Comparison of ENCODE assay signal across 8 mouse cellular contexts in the genomic region with DNA sequence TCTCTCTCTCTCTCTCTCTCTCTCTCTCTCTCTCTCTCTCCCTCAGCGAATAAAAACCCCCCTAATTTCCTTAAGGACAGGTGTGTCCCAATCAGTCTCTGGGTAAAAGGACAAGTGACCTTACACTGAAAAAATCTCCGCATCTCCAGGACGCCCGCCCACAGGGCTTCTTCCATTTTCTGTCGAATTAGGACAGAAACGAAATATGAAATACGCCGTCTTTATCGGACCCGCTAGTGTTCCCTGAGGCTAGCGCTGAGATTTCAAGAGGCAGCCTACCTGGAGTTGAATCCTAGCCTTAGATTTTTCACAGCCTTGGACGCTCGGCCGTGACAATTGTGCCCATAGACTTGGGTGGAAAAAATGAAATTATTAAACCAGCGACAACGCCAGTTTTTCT. TPM values are rescaled to one million over a fixed set of nuclear protein-coding genes. Genes with fewer than 3 reads are reported as not detected.
DNase-seq lines count a peak whose midpoint lies in the region; ATAC-seq lines count a peak whose summit lies in the region.

No protein-coding gene starts in this region.

- no peaks in the 10 kb centered on the region for H3K36me3 ChIP-seq in midbrain, embryonic 14.5 days (ENCODE audit: control insufficient read depth, insufficient read depth, low read length)

- H3K27ac ChIP-seq in midbrain, embryonic 14.5 days (replicated peaks; ENCODE audit: low read depth, low read length), result no peak overlapping the region

- H3K27me3 ChIP-seq in midbrain, embryonic 14.5 days (ENCODE audit: control insufficient read depth, insufficient read depth, low read length), result peaks cover 45% of the 10 kb centered on the region

- H3K9ac ChIP-seq in midbrain, embryonic 14.5 days (replicated peaks; ENCODE audit: low read length), result no peak overlapping the region

- H3K9me3 ChIP-seq in midbrain, embryonic 14.5 days (ENCODE audit: control insufficient read depth, low read length), result no peaks in the 10 kb centered on the region

- DNase-seq in right cerebral cortex, adult 18-20 months, result peak; percentile 5
- no peak for DNase-seq in right cerebral cortex, postnatal 36 days (ENCODE audit: low spot score in 2 of 2)
- peak; percentile 20 for DNase-seq in embryo, embryonic 11 days
- peak; percentile 11 for DNase-seq in heart, postnatal 4 days
- peak; percentile 1 to 2 for DNase-seq in left cerebral cortex, postnatal 14 days (ENCODE audit: low spot score in 2 of 2)
- peak; percentile 22 for DNase-seq in midbrain, embryonic 14.5 days
- DNase-seq in thymus, postnatal 4 days, result peak; percentile 12
- DNase-seq in spleen, postnatal 14 days (ENCODE audit: low spot score in 2 of 2), result no peak

- ATAC-seq in midbrain, embryonic 14.5 days (ENCODE audit: low FRiP score, low TSS enrichment), result no peak

- WGBS in midbrain, embryonic 14.5 days, result 22% methylated on average over 16 of the region's 16 CpGs

- peaks cover 3% of the 10 kb centered on the region; the same call in 1 of the 2 replicates for H3K4me1 ChIP-seq in midbrain, embryonic 14.5 days (ENCODE audit: control insufficient read depth, insufficient read depth, low read length)

- intact Hi-C loops in left cerebral cortex, postnatal 14 days (cut with DNase I), result loop anchor here (5.0 to 10.0 kb wide), 2 partner anchors 74 to 131 kb away; a partner anchor contains a TSS

- H3K4me3 ChIP-seq in midbrain, embryonic 14.5 days (replicated peaks; ENCODE audit: low read depth, low read length), result peak overlapping the region; percentile 54

- peak overlapping the region; percentile 47 for H3K4me2 ChIP-seq in midbrain, embryonic 14.5 days (ENCODE audit: low read length)

RNA-seq across cellular contexts. Expression of a gene that starts 0.5 kb away (rescaled TPM):
- not detected for total RNA-seq in heart, postnatal 4 days (2021)
- under 1 TPM; 0.24 to 0.32 TPM for total RNA-seq in left cerebral cortex, postnatal 14 days (2021)
- 0.09 and 0.28 TPM in 2 replicates for polyA plus RNA-seq in midbrain, embryonic 14.5 days (2014; fragmentation: Nextera tagmentation; extraction: Ambion mirVana)

RNA-seq across cellular contexts. Expression of a gene that starts 0.9 kb away (rescaled TPM):
- 100 to 1,000 TPM; 145 to 186 TPM for total RNA-seq in heart, postnatal 4 days (2021)
- 10 to 100 TPM; 69.2 to 86.3 TPM for total RNA-seq in left cerebral cortex, postnatal 14 days (2021)
- 127 and 150 TPM in 2 replicates for polyA plus RNA-seq in midbrain, embryonic 14.5 days (2014; fragmentation: Nextera tagmentation; extraction: Ambion mirVana)

Comparison
In these comparisons a context has a peak if more than half of its experiments do, and no peak if none do; other contexts are left out.
1. DNase-seq: peak in right cerebral cortex, adult 18-20 months (single experiment), embryo, embryonic 11 days (single experiment), heart, postnatal 4 days (single experiment), left cerebral cortex, postnatal 14 days (2 of 2), midbrain, embryonic 14.5 days (single experiment) and thymus, postnatal 4 days (single experiment); none in right cerebral cortex, postnatal 36 days (0 of 2) and spleen, postnatal 14 days (0 of 2).